Mouse (Mus musculus) MEL-GATA-1-ER (cell line): ENCODE results near the gene Acaca.
A peak's percentile ranks its signal among the peaks of the same experiment; 100 is the strongest.

Experiments
- DNase-seq: peaks from one replicate; pipeline ENCODE4 v3.0.0-alpha.2; 2012; ENCODE audit warnings: low read depth; ENCODE audit errors: extremely low read depth

Gene Acaca

GRCm38 (mm10) chr11:84128943-84129798 is at the start of gene Acaca, which contains the start of gene Tada2a:
TSS of gene Acaca (plus strand) at chr11:84129672.
TSS of gene Tada2a (minus strand) at chr11:84129600.
- peak; percentile 34 for DNase-seq

DNA sequence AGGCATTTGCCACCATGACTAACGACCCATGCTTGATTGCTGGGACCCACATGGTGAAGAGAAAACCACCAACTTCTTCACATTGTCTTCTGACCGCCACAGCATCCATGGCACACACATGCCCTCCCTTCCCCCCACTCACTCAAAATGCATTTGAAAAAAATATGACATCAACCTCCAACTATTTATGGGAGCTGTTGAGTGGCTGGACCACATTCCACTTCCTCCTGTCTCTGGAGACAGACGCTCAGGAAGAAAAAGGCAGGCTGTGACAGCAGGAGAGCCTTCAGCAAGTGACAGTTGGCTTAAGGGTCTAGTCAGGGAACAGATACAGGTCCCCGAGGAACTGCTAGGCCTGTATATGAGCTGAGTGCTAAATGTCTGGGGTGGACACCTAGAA is 49.6 kb upstream of the Acaca start:
- no peak for DNase-seq

GRCm38 (mm10) chr11:84080327-84080726 is 49.1 kb upstream of the Acaca start:
- no peak for DNase-seq

DNA sequence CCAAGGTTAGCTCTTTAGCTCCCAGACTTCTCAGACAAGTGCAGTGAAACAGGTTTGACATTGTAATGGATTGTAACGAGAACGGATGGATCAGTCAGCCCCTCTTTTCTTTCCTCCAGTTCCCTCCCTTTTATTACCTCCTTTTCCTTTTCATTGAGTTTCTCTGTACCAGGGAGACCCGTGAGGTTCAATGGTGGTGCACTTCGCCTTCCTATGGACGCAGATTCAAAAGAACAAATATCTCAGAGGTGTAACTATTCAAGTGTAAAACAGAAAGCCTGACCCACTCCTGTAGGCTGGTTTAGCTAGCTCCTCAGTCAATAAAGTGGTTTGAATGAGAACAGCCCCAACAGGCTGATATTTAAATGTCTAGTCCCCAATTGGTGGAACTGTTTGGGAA is 47.6 kb upstream of the Acaca start:
- no peak for DNase-seq

GRCm38 (mm10) chr11:84090572-84090971 is 38.9 kb upstream of the Acaca start:
- no peak for DNase-seq

DNA sequence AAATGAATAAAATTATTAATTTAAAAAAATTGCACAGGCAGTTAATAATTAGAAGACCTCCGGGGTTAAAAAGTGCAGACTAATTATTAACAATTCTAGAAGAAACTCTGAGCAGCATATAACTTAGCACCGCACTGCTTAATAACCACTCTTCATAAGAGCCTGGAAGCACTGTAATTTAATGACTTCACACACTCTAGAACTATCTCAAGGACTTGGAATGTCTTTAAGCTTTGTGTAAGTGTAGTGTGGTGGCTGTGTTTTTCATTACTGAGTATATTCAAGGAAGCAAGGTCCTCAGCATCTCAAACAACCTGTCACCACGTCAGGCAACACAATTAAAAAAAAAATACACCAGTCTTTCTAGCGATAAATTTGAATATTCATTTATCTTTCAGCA is 34.4 kb upstream of the Acaca start:
- DNase-seq: no peak

DNA sequence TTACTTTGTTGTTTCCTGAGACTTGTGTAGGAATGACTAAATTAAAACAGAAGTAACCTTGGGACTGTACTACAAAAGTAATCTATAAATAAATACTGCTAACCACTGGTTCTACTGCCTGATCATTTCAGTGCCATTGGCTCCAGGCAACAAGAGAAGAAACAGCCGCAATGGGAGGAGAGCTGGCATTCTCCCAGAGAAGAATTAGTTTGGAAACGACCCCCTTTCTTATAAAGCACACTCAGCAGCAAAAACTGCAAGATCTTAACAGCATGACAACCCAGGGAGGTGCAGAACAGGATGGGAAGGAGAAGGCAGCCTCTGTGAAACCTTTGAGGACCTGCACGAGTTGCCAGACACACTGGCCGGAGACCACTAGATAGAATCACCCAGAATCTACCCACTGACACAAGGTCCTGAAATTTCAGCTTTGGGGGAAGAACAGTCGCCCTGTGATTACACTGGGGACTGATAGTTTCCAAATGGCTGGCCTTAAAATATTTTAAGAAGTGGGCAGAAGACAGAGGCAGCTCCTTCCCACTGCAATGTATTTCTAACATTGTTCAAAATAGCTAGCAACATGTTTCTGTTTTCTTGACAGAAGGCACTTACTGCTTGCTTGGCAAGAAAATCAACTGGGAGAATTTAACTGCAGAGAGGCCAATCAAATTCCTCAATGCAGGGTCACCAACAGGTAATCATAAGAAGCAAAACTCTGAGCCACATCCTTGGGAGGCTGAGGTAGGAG is 32.0 kb upstream of the Acaca start:
- DNase-seq: no peak

DNA sequence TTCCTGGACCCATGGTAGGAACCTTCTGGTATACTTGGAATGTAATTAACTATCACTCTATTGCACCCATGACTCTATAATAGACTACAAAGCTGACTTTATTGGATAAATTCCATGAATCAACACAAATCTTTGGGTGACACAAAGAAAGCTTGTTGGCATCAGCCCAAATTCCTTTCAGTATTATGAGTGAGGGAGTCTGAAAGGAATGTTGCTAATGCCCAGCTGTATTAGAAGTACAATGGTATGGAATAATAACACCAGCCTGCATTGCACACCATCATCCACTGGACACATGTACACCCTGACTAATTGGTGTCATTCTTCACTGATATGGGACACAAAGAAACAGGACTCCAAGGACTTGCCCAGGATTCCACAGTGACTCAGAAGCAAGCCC is 28.3 kb upstream of the Acaca start:
- no peak for DNase-seq

DNA sequence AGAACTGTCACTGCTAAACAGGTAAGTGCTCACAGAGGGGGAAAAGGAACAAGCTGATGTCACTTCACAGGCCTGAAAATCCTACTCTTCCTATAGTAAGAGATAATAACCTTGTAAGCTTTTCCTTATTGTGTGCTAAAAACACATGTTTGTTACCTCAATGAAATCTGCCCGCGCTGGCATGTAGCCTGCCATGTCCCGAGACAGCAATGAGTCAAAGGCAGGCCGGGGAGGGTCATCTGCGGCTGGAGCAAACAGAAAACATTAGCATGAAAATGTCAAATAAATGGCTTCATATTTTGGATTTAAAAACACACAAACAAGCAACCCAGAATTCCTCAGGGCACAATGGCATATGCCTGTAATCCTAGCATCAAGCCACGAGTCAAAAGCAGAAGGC is 25.4 kb upstream of the Acaca start:
- DNase-seq: no peak

DNA sequence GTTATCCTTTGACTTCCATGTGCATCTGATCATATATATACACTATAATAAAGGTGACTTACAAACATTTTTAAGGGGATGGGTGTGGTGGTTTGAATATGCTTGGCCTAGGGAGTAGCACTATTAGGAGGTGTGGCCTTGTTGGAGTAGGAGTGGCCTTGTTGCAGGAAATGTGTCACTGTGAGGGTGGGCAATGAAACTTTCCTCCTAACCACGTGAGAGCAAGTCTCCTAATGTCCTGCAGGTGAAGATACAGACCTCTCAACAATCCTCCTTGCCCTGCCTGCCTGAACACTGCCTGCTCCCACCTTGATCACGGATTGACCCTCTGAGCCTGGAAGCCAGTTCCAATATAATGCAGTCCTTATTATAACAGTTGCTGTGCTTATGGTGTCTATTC is 22.3 kb upstream of the Acaca start:
- no peak for DNase-seq

GRCm38 (mm10) chr11:84113623-84114022 is 15.8 kb upstream of the Acaca start:
- no peak for DNase-seq

DNA sequence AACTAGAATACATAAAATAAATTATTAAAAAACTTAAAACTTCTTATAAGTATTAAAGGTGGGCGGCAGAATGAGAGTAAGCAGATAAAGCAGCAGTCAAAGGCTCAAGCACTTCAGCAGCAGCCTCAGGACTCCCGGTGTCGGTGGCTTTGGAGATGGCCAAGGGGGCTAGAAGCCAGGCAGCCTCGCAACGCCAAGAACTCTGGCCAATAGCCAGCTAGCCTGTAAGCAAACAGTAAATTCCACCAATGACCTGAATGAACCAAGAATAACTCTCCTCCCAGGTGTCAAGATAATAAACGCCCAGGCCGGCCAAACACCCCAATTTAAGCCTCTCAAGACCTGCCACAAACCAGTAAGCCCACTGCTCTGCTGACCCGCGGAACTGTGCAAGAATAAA is 13.8 kb upstream of the Acaca start:
- DNase-seq: no peak

GRCm38 (mm10) chr11:84116221-84116620 is 13.3 kb upstream of the Acaca start:
- no peak for DNase-seq

DNA sequence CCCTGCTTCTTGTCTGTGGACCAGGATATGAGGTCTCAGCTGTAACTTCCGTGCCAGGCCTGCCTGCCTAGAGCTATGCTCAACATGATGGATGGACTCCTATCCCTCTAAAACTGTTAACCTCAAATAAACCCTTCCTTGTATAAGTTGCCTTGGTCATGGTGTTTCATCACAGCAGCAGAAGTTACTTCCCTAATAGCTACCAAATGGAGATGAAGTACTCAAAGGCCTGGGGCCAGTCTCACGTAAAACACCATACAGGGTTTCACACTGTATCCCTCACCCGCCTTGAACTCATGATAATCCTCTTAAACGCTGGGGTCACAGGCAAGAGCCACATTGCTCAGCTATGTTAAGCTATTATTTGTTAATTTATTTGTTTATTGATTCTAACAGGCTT is 12.0 kb upstream of the Acaca start:
- no peak for DNase-seq

GRCm38 (mm10) chr11:84121051-84121956 is 8.2 kb upstream of the Acaca start:
- no peak for DNase-seq

DNA sequence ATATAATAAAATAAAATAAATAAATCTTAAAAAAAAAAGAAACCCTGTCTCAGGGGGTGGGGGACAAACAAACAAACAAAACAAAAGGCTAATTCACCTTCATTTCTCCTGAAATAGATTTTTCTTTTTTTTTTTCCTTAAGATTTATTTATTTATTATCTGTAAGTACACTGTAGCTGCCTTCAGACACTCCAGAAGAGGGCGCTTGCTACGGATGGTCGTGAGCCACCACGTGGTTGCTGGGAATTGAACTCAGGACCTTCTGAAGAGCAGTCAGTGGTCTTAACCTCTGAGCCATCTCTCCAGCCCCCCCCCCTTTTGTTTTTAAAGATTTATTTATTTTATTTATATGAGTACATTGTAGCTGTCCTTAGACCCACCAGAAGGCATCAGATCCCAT is 1.5 kb upstream of the Acaca start:
- no peak for DNase-seq

DNA sequence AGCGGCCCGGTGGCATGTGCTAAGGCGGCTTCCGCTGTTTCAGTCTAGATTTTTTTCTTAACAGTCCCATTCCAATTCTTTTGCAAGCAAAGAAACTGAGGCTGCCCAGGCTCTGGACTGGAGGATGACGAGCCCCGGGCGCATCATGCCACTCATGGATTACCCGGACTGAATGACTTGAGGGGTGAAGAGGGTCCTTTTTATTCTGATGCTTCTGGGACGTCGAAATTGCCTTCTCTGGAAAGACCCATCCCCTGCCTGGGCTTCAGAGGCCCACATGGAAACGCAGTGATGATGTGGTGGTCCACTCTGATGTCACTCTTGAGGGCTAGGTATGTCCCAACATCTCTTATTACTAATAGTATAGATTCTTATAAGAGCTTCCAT is 320 bp downstream of the Acaca start:
- DNase-seq: no peak

- peak; percentile 18 for DNase-seq
These were observed 4.9 kb downstream of the Acaca start for GRCm38 (mm10) chr11:84134331-84134860.

- no peak for DNase-seq
These were observed 7.0 kb downstream of the Acaca start for GRCm38 (mm10) chr11:84136453-84136852.

- DNase-seq: peak; percentile 66
These were observed 12.3 kb downstream of the Acaca start for GRCm38 (mm10) chr11:84141752-84142151.

DNA sequence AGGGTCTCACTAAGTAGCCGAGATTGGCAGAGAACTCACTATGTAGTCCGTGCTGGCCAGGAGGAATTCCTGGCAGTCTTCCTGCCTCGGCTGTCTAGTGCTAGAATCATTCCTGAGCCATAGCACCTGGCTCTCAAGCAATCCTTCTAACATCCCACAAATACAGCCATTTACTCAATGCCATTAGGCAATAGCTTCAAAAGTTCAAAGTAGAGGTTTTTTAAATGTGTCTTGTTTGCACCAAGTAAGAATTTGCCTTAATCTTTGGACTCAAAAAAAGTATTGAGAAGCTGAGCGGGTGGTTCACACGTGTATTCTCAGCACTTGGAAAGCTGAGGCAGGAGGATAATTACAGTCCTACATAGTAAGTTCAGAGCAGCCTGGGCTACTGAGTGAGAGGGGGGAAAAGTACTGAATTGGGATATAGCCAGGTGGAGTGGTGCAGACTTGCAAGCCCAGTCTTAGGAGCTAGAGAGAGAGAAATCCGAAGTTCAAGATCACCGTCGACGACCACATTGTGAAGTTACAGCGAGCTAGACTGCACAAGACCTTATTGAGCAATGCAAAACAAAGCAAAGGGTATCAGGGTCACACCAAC is 15.8 kb downstream of the Acaca start:
- no peak for DNase-seq
